Mouse (Mus musculus): ENCODE data around the gene Kmt5a.

- TF ChIP-seq POLR2A (IDR thresholded peaks at IDR 0.05; ENCODE audit: borderline replicate concordance, extremely low read depth, low read depth, low read length) (no peak), CTCF (IDR thresholded peaks at IDR 0.05; ENCODE audit: insufficient read depth, low read length) (no peak)
Measured at GRCm38 (mm10) chr5:124467766-124468165, 28.0 kb downstream of the Kmt5a start.

All from lung, adult 2 months (tissue).